Mouse (Mus musculus): ENCODE results near the gene Eif2ak4.

Gene Eif2ak4

GRCm38 (mm10) chr2:118499135-118499961 is 110.9 kb downstream of the Eif2ak4 start:
- DNase-seq (ENCODE audit: extremely low read depth, low read depth, low spot score), result no peak

- DNase-seq (ENCODE audit: extremely low read depth, low read depth, low spot score), result no peak
These were observed 111.8 kb downstream of the Eif2ak4 start for GRCm38 (mm10) chr2:118500191-118500590.

GRCm38 (mm10) chr2:118507126-118507525 is 118.7 kb downstream of the Eif2ak4 start:
- no peak for DNase-seq (ENCODE audit: extremely low read depth, low read depth, low spot score)

GRCm38 (mm10) chr2:118509688-118510446 is 121.4 kb downstream of the Eif2ak4 start:
- no peak for DNase-seq (ENCODE audit: extremely low read depth, low read depth, low spot score)

- DNase-seq (ENCODE audit: extremely low read depth, low read depth, low spot score), result no peak
These were observed 122.3 kb downstream of the Eif2ak4 start for GRCm38 (mm10) chr2:118510447-118511310.

- DNase-seq (ENCODE audit: extremely low read depth, low read depth, low spot score), result no peak
These were observed 123.5 kb downstream of the Eif2ak4 start for GRCm38 (mm10) chr2:118511779-118512417.

GRCm38 (mm10) chr2:118512418-118513377 is 124.3 kb downstream of the Eif2ak4 start:
- no peak for DNase-seq (ENCODE audit: extremely low read depth, low read depth, low spot score)

- no peak for DNase-seq (ENCODE audit: extremely low read depth, low read depth, low spot score)
These were observed 131.9 kb downstream of the Eif2ak4 start for GRCm38 (mm10) chr2:118520042-118520933.

- DNase-seq (ENCODE audit: extremely low read depth, low read depth, low spot score), result no peak
These were observed 133.8 kb downstream of the Eif2ak4 start for GRCm38 (mm10) chr2:118522265-118522664.

GRCm38 (mm10) chr2:118523163-118523730 is 134.8 kb downstream of the Eif2ak4 start:
- DNase-seq (ENCODE audit: extremely low read depth, low read depth, low spot score), result no peak

- DNase-seq (ENCODE audit: extremely low read depth, low read depth, low spot score), result no peak
These were observed 136.4 kb downstream of the Eif2ak4 start for GRCm38 (mm10) chr2:118524811-118525210.

Data from fat pad, adult 2 months (tissue).